Mouse (Mus musculus) liver, embryonic 14.5 days (tissue): Measurements from ENCODE around the gene Slc43a1. TPM values are rescaled to one million over a fixed set of nuclear protein-coding genes. Genes with fewer than 3 reads are reported as not detected.
A peak's percentile ranks its signal among the peaks of the same experiment; 100 is the strongest.

ENCODE experiments used
- ATAC-seq: fragments of 200-750 bp; cut with Nextera tagmentation; 2 replicates; pipeline ENCODE4 v1.8.0; 2017; ENCODE audit warnings: moderate number of reproducible peaks, mild to moderate bottlenecking, moderate library complexity; ENCODE audit not compliant: insufficient read depth
- DNase-seq, 3 experiments: peaks; one replicate each; pipeline ENCODE4 v3.0.0-alpha.2; 2012 to 2013; ENCODE audit warnings: low read depth in 3 of 3, low spot score in 3 of 3
- H3K27ac ChIP-seq: fragments of 300-500 bp; sonication (generic); 2 replicates; pipeline ENCODE4 v1.5.1; 2014; ENCODE audit warnings: moderate library complexity, mild to moderate bottlenecking, control low read depth, inconsistent platforms
- H3K27me3 ChIP-seq: fragments of 300-500 bp; sonication (generic); 2 replicates; pipeline ENCODE4 v1.6.1; 2014; ENCODE audit warnings: mild to moderate bottlenecking, low read length, moderate library complexity; ENCODE audit not compliant: control insufficient read depth, insufficient read depth
- H3K36me3 ChIP-seq: fragments of 300-500 bp; sonication (generic); replicated peaks from 2 replicates; pipeline ENCODE4 v1.6.1; 2014; ENCODE audit warnings: low read depth; ENCODE audit not compliant: control insufficient read depth, insufficient read depth
- H3K4me1 ChIP-seq, 2 experiments: fragments of 200-500 bp in 1 of 2; fragments of 300-500 bp in 1 of 2; sonication (generic) in 1 of 2; replicated peaks; 2 replicates each; pipeline ENCODE4 v1.6.1; 2012 to 2014; ENCODE audit warnings: antibody characterized with exemption in 1 of 2, inconsistent platforms in 1 of 2, low read length in 1 of 2; ENCODE audit not compliant: control insufficient read depth in 2 of 2, insufficient read depth in 2 of 2
- H3K4me2 ChIP-seq: fragments of 300-500 bp; sonication (generic); 2 replicates; pipeline ENCODE4 v1.6.1; 2014; ENCODE audit warnings: low read depth, mild to moderate bottlenecking, control low read depth, moderate library complexity
- H3K4me3 ChIP-seq, 2 experiments: fragments of 200-500 bp in 1 of 2; fragments of 300-500 bp in 1 of 2; sonication (generic) in 1 of 2; 2 replicates each; pipeline ENCODE4 v1.5.1; 2012 to 2014; ENCODE audit warnings: low read depth in 2 of 2, low read length in 2 of 2, mild to moderate bottlenecking in 2 of 2, control low read depth in 1 of 2, inconsistent platforms in 1 of 2, moderate library complexity in 1 of 2; ENCODE audit not compliant: insufficient read depth in 1 of 2
- H3K9ac ChIP-seq: fragments of 300-500 bp; sonication (generic); replicated peaks from 2 replicates; pipeline ENCODE4 v1.6.1; 2014; ENCODE audit warnings: mild to moderate bottlenecking, control low read depth, moderate library complexity
- H3K9me3 ChIP-seq: fragments of 300-500 bp; sonication (generic); 2 replicates; pipeline ENCODE4 v1.6.1; 2016; ENCODE audit warnings: low read length, mixed read lengths; ENCODE audit not compliant: control insufficient read depth
- CTCF ChIP-seq: IDR thresholded peaks from 2 replicates; pipeline ENCODE4 v1.5.1; 2016; ENCODE audit warnings: antibody characterized with exemption, low read depth, control low read depth
- EP300 ChIP-seq: IDR thresholded peaks from 2 replicates; pipeline ENCODE4 v1.6.1; 2016; ENCODE audit warnings: antibody characterized with exemption, low read depth
- WGBS: fragments of 180-500 bp; shearing (Covaris S2); extraction: QIAGEN DNeasy Blood & Tissue Kit; methylation state at CpG from one replicate; pipeline ENCODE4 v1.1.7; 2014; ENCODE audit not compliant: insufficient replicate concordance; 5-methylcytosine and 5-hydroxymethylcytosine counted together
- polyA plus RNA-seq, 2 experiments: library from polyadenylated mRNA; depleted of rRNA in 1 of 2; stranded (reverse) in 1 of 2; unstranded in 1 of 2; fragments of >200 nt; fragmentation: Nextera tagmentation in 1 of 2; extraction: Ambion mirVana in 1 of 2; gene quantifications; 2 replicates each; pipeline versions ENCODE4 v1.2.1 to v1.2.3; 2012 to 2014

Slc43a1 gene
- polyA plus RNA-seq, 2 experiments: 144 to 174 TPM

- ATAC-seq: no peak
- 24% methylated on average over 4 of the region's 4 CpGs for WGBS
- peak; percentile 30 to 52 (median 47) for DNase-seq
- Histone ChIP-seq H3K4me3 (no peak overlapping the region), H3K4me2 (no peak overlapping the region), H3K27me3 (peaks cover 84% of the 10 kb centered on the region), H3K4me1 (peaks cover 0 to 4% of the 10 kb centered on the region in 2 experiments; a peak in 2 of 4 replicates), H3K27ac (no peak overlapping the region), H3K9ac (no peak overlapping the region), H3K9me3 (no peaks in the 10 kb centered on the region), H3K36me3 (no peaks in the 10 kb centered on the region)
- TF ChIP-seq CTCF (peak; percentile 78), EP300 (no peak)
Observed at GRCm38 (mm10) chr2:84870623-84871160, 32.0 kb downstream of the Slc43a1 start.

- Histone ChIP-seq H3K4me2 (peak overlapping the region; percentile 35), H3K9me3 (no peaks in the 10 kb centered on the region), H3K4me3 (peak overlapping the region in 1 of 2 experiments; percentile 28; a peak in 2 of 4 replicates), H3K36me3 (no peaks in the 10 kb centered on the region), H3K4me1 (peaks cover 0 to 4% of the 10 kb centered on the region in 2 experiments; a peak in 2 of 4 replicates), H3K27me3 (peaks cover 72% of the 10 kb centered on the region), H3K9ac (no peak overlapping the region), H3K27ac (no peak overlapping the region)
- TF ChIP-seq EP300: no peak
- ATAC-seq: no peak
- DNase-seq: no peak
- 2% methylated on average over 76 of the region's 78 CpGs for WGBS
Observed at GRCm38 (mm10) chr2:84872105-84872716, 33.6 kb downstream of the Slc43a1 start.

DNA sequence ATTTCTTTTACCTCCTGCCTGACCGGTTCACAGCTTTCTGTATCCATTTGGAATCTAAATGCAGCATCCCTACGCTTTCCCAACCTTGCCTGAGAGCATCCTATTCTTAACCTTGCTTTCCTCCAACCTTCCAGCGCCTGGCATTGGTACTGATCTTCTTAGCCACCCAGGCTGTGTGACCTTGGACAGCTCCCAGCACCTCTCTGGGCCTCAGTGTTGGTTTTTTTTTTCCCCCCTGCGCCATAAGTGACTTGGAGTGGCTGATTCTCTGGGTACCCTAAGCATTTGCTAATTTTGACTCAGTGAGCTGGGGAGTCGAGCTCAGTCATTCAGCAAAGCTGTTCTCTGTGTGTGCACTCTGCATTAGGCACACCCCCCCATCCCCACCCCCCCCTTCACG lies 37.2 kb downstream of the Slc43a1 start:
- 36% methylated on average over 6 of the region's 6 CpGs for WGBS
- DNase-seq: no peak

DNA sequence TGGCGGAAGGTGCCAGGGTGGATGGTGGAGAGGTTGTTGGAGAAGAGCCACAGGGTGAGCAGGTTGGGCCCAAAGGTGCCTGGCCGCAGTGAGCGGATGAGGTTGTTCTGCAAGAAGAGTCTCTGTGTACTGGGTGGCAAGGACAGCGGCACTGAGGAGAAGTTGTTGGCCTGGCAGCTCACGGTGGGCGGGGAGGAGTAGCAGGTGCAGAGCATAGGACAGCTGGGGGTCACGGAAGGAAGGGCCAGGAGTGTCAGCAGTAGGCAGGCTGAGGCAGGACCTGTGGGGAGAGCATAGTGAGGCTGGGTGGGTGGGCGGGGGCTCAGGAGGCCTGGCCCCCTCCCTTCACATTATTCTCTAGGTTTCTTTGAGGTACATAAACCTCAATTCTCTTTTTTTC lies 41.9 kb downstream of the Slc43a1 start:
- no peak for ATAC-seq
- Histone ChIP-seq H3K9ac (no peak overlapping the region), H3K36me3 (no peaks in the 10 kb centered on the region), H3K4me1 (no peaks in the 10 kb centered on the region), H3K4me3 (no peak overlapping the region), H3K9me3 (no peaks in the 10 kb centered on the region), H3K27ac (no peak overlapping the region), H3K27me3 (peaks cover 61% of the 10 kb centered on the region), H3K4me2 (no peak overlapping the region)
- 63% methylated on average over 8 of the region's 8 CpGs for WGBS
- DNase-seq: no peak
- TF ChIP-seq EP300 (no peak), CTCF (no peak)

More for the DNA sequence above, 37.2 kb downstream of the Slc43a1 start:
- H3K36me3 ChIP-seq: no peaks in the 10 kb centered on the region
- no peak overlapping the region for H3K9ac ChIP-seq
- H3K27me3 ChIP-seq: peaks cover 60% of the 10 kb centered on the region
- H3K4me2 ChIP-seq: no peak overlapping the region
- no peak for ATAC-seq
- H3K9me3 ChIP-seq: no peaks in the 10 kb centered on the region
- H3K27ac ChIP-seq: no peak overlapping the region
- no peak overlapping the region for H3K4me3 ChIP-seq
- TF ChIP-seq EP300 (no peak), CTCF (no peak)
- no peaks in the 10 kb centered on the region for H3K4me1 ChIP-seq

DNA sequence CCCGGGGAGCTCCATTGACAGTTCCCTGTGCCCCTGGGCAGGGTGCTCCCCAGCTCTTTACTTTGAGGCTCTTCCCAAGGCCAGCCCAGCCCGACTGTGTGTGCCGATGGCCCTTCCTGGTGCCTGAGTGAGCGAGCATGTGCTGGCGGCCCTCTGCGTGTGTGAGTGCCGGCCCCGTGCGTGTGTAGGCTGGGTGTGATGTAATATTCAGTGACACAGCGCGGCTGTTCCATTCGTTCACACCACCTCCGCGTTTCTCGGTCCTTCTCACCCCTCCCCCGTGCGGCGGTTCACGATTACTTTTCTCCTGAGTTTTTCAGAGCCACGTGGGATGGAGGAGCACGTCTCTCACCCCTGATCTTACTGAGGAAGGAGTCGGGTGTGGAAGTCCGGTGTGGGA lies 44.0 kb downstream of the Slc43a1 start:
- ATAC-seq (peak; percentile 27; the same call in 1 of the 2 replicates), DNase-seq (no peak)
- no peaks in the 10 kb centered on the region for H3K9me3 ChIP-seq
- 6% methylated on average over 23 of the region's 23 CpGs for WGBS
- H3K4me2 ChIP-seq: peak overlapping the region; percentile 18; the same call in 1 of the 2 replicates
- TF ChIP-seq CTCF: no peak
- no peaks in the 10 kb centered on the region for H3K36me3 ChIP-seq
- H3K27ac ChIP-seq: no peak overlapping the region
- H3K4me3 ChIP-seq: no peak overlapping the region
- H3K9ac ChIP-seq: no peak overlapping the region
- H3K4me1 ChIP-seq: no peaks in the 10 kb centered on the region
- peaks cover 78% of the 10 kb centered on the region for H3K27me3 ChIP-seq
